Mouse (Mus musculus): ENCODE results near the gene Fam114a1. TPM values are rescaled to one million over a fixed set of nuclear protein-coding genes. Genes with fewer than 3 reads are reported as not detected.

The Fam114a1 gene
- total RNA-seq, 1 experiment, result 6.5 TPM

GRCm38 (mm10) chr5:65028019-65028418 is 58.1 kb downstream of the Fam114a1 start:
- H3K27ac ChIP-seq (ENCODE audit: insufficient read depth, low read depth, low read length, poor library complexity, severe bottlenecking), result no peak overlapping the region
- no peaks in the 10 kb centered on the region for H3K36me3 ChIP-seq (ENCODE audit: control insufficient read depth, insufficient read depth, low read length, poor library complexity, severe bottlenecking)
- H3K4me3 ChIP-seq (ENCODE audit: insufficient read depth in 1 of 2, low read depth in 1 of 2, low read length in 2 of 2, poor library complexity in 1 of 2, severe bottlenecking in 1 of 2), result no peak overlapping the region
- in situ Hi-C loops (cut with MboI; ENCODE audit: low sequenced_read_pairs in 2 of 2, unreplicated experiment in 2 of 2), result no loop called here
- no peak for DNase-seq (ENCODE audit: low read depth, low spot score)
- H3K9me3 ChIP-seq (ENCODE audit: control insufficient read depth, insufficient read depth, low read depth, low read length), result no peaks in the 10 kb centered on the region
- no peaks in the 10 kb centered on the region for H3K4me1 ChIP-seq (ENCODE audit: control insufficient read depth in 2 of 2, insufficient read depth in 2 of 2, low read length in 2 of 2, poor library complexity in 1 of 2)
- TF ChIP-seq ZC3H11A (IDR thresholded peaks at IDR 0.05; ENCODE audit: borderline replicate concordance, low read depth, low read length), result no peak
- no peak for TF ChIP-seq HCFC1 (IDR thresholded peaks at IDR 0.05; ENCODE audit: borderline replicate concordance, insufficient read depth, low read length)
- no peak for TF ChIP-seq MAFK (IDR thresholded peaks at IDR 0.05; ENCODE audit: insufficient read depth, low read depth, low read length)
- TF ChIP-seq CHD2 (IDR thresholded peaks at IDR 0.05; ENCODE audit: low read depth, low read length), result no peak
- TF ChIP-seq ZNF384 (IDR thresholded peaks at IDR 0.05; ENCODE audit: low read depth, low read length), result no peak
- H3K9ac ChIP-seq (ENCODE audit: insufficient read depth, low read depth, low read length, poor library complexity, severe bottlenecking), result no peak overlapping the region

- in situ Hi-C loops (cut with MboI; ENCODE audit: low sequenced_read_pairs in 2 of 2, unreplicated experiment in 2 of 2), result no loop called here
- H3K4me1 ChIP-seq (ENCODE audit: control insufficient read depth in 2 of 2, insufficient read depth in 2 of 2, low read length in 2 of 2, poor library complexity in 1 of 2), result peaks cover 0 to 10% of the 10 kb centered on the region in 2 experiments; a peak in 2 of 4 replicates
- no peaks in the 10 kb centered on the region for H3K36me3 ChIP-seq (ENCODE audit: control insufficient read depth, insufficient read depth, low read length, poor library complexity, severe bottlenecking)
- H3K9ac ChIP-seq (ENCODE audit: insufficient read depth, low read depth, low read length, poor library complexity, severe bottlenecking), result no peak overlapping the region
- TF ChIP-seq ZC3H11A (IDR thresholded peaks at IDR 0.05; ENCODE audit: borderline replicate concordance, low read depth, low read length), result no peak
- no peak for DNase-seq (ENCODE audit: low read depth, low spot score)
- no peaks in the 10 kb centered on the region for H3K9me3 ChIP-seq (ENCODE audit: control insufficient read depth, insufficient read depth, low read depth, low read length)
- no peak overlapping the region for H3K27ac ChIP-seq (ENCODE audit: insufficient read depth, low read depth, low read length, poor library complexity, severe bottlenecking)
- no peak overlapping the region for H3K4me3 ChIP-seq (ENCODE audit: insufficient read depth in 1 of 2, low read depth in 1 of 2, low read length in 2 of 2, poor library complexity in 1 of 2, severe bottlenecking in 1 of 2)
Observed at GRCm38 (mm10) chr5:65036597-65036996, 66.7 kb downstream of the Fam114a1 start.

GRCm38 (mm10) chr5:65038305-65038704 is 68.4 kb downstream of the Fam114a1 start:
- TF ChIP-seq ZNF384 (IDR thresholded peaks at IDR 0.05; ENCODE audit: low read depth, low read length), result no peak
- TF ChIP-seq CHD2 (IDR thresholded peaks at IDR 0.05; ENCODE audit: low read depth, low read length), result no peak
- TF ChIP-seq MAFK (IDR thresholded peaks at IDR 0.05; ENCODE audit: insufficient read depth, low read depth, low read length), result no peak
- no peak for TF ChIP-seq HCFC1 (IDR thresholded peaks at IDR 0.05; ENCODE audit: borderline replicate concordance, insufficient read depth, low read length)
- TF ChIP-seq ZC3H11A (IDR thresholded peaks at IDR 0.05; ENCODE audit: borderline replicate concordance, low read depth, low read length), result no peak
- no peak overlapping the region for H3K9ac ChIP-seq (ENCODE audit: insufficient read depth, low read depth, low read length, poor library complexity, severe bottlenecking)
- no peak overlapping the region for H3K4me3 ChIP-seq (ENCODE audit: insufficient read depth in 1 of 2, low read depth in 1 of 2, low read length in 2 of 2, poor library complexity in 1 of 2, severe bottlenecking in 1 of 2)
- no peaks in the 10 kb centered on the region for H3K36me3 ChIP-seq (ENCODE audit: control insufficient read depth, insufficient read depth, low read length, poor library complexity, severe bottlenecking)
- H3K27ac ChIP-seq (ENCODE audit: insufficient read depth, low read depth, low read length, poor library complexity, severe bottlenecking), result no peak overlapping the region
- H3K4me1 ChIP-seq (ENCODE audit: control insufficient read depth in 2 of 2, insufficient read depth in 2 of 2, low read length in 2 of 2, poor library complexity in 1 of 2), result peaks cover 0 to 10% of the 10 kb centered on the region in 2 experiments; a peak in 2 of 4 replicates
- in situ Hi-C loops (cut with MboI; ENCODE audit: low sequenced_read_pairs in 2 of 2, unreplicated experiment in 2 of 2), result no loop called here
- no peaks in the 10 kb centered on the region for H3K9me3 ChIP-seq (ENCODE audit: control insufficient read depth, insufficient read depth, low read depth, low read length)
- no peak for DNase-seq (ENCODE audit: low read depth, low spot score)

GRCm38 (mm10) chr5:65038811-65039571 is 69.1 kb downstream of the Fam114a1 start:
- DNase-seq (ENCODE audit: low read depth, low spot score), result no peak
- Histone ChIP-seq H3K27ac (ENCODE audit: insufficient read depth, low read depth, low read length, poor library complexity, severe bottlenecking) (no peak overlapping the region), H3K4me3 (ENCODE audit: insufficient read depth in 1 of 2, low read depth in 1 of 2, low read length in 2 of 2, poor library complexity in 1 of 2, severe bottlenecking in 1 of 2) (no peak overlapping the region), H3K9ac (ENCODE audit: insufficient read depth, low read depth, low read length, poor library complexity, severe bottlenecking) (no peak overlapping the region), H3K36me3 (ENCODE audit: control insufficient read depth, insufficient read depth, low read length, poor library complexity, severe bottlenecking) (no peaks in the 10 kb centered on the region), H3K9me3 (ENCODE audit: control insufficient read depth, insufficient read depth, low read depth, low read length) (no peaks in the 10 kb centered on the region), H3K4me1 (ENCODE audit: control insufficient read depth in 2 of 2, insufficient read depth in 2 of 2, low read length in 2 of 2, poor library complexity in 1 of 2) (peaks cover 0 to 10% of the 10 kb centered on the region in 2 experiments; a peak in 2 of 4 replicates)
- TF ChIP-seq ZNF384 (IDR thresholded peaks at IDR 0.05; ENCODE audit: low read depth, low read length), result no peak
- in situ Hi-C loops (cut with MboI; ENCODE audit: low sequenced_read_pairs in 2 of 2, unreplicated experiment in 2 of 2), result no loop called here

- Histone ChIP-seq H3K9me3 (ENCODE audit: control insufficient read depth, insufficient read depth, low read depth, low read length) (no peaks in the 10 kb centered on the region), H3K36me3 (ENCODE audit: control insufficient read depth, insufficient read depth, low read length, poor library complexity, severe bottlenecking) (no peaks in the 10 kb centered on the region), H3K4me1 (ENCODE audit: control insufficient read depth in 2 of 2, insufficient read depth in 2 of 2, low read length in 2 of 2, poor library complexity in 1 of 2) (peaks cover 0 to 10% of the 10 kb centered on the region in 2 experiments; a peak in 2 of 4 replicates), H3K27ac (ENCODE audit: insufficient read depth, low read depth, low read length, poor library complexity, severe bottlenecking) (no peak overlapping the region), H3K9ac (ENCODE audit: insufficient read depth, low read depth, low read length, poor library complexity, severe bottlenecking) (no peak overlapping the region), H3K4me3 (ENCODE audit: insufficient read depth in 1 of 2, low read depth in 1 of 2, low read length in 2 of 2, poor library complexity in 1 of 2, severe bottlenecking in 1 of 2) (no peak overlapping the region)
- TF ChIP-seq ZC3H11A (IDR thresholded peaks at IDR 0.05; ENCODE audit: borderline replicate concordance, low read depth, low read length), result no peak
- in situ Hi-C loops (cut with MboI; ENCODE audit: low sequenced_read_pairs in 2 of 2, unreplicated experiment in 2 of 2), result no loop called here
- no peak for DNase-seq (ENCODE audit: low read depth, low spot score)
Observed at GRCm38 (mm10) chr5:65040463-65040862, 70.6 kb downstream of the Fam114a1 start.
